Mouse (Mus musculus) MEL (cell line): ENCODE results near the gene Hps6. TPM values are rescaled to one million over a fixed set of nuclear protein-coding genes. Genes with fewer than 3 reads are reported as not detected.

Experiments used
- DNase-seq: peaks from one replicate; pipeline ENCODE4 v3.0.0; 2011; ENCODE audit warnings: low read depth, low spot score
- H3K27ac ChIP-seq: 2 replicates; pipeline ENCODE4 v1.5.1; 2012; ENCODE audit warnings: low read depth, mild to moderate bottlenecking, control low read depth, low read length, moderate library complexity; ENCODE audit not compliant: control insufficient read depth
- H3K27me3 ChIP-seq, 2 experiments: fragments of 150-350 bp in 1 of 2; sonication (generic) in 1 of 2; 2 replicates each; pipeline ENCODE4 v1.6.1; 2012; ENCODE audit warnings: low read length in 2 of 2, mild to moderate bottlenecking in 2 of 2, improper control_type of control experiment in 1 of 2, moderate library complexity in 1 of 2; ENCODE audit not compliant: insufficient read depth in 2 of 2, control insufficient read depth in 1 of 2
- H3K36me3 ChIP-seq, 2 experiments: 2 replicates each; pipeline ENCODE4 v1.6.1; 2012 to 2014; ENCODE audit warnings: low read length in 2 of 2, improper control_type of control experiment in 1 of 2, inconsistent platforms in 1 of 2, mild to moderate bottlenecking in 1 of 2; ENCODE audit not compliant: insufficient read depth in 2 of 2, control insufficient read depth in 1 of 2
- H3K4me1 ChIP-seq, 2 experiments: fragments of 150-350 bp in 1 of 2; sonication (generic) in 1 of 2; 2 replicates each; pipeline ENCODE4 v1.6.1; 2012; ENCODE audit warnings: low read length in 2 of 2, improper control_type of control experiment in 1 of 2, mild to moderate bottlenecking in 1 of 2; ENCODE audit not compliant: insufficient read depth in 2 of 2, control insufficient read depth in 1 of 2
- H3K4me3 ChIP-seq, 2 experiments: fragments of 150-350 bp in 1 of 2; sonication (generic) in 1 of 2; 2 replicates each; pipeline ENCODE4 v1.5.1; 2012; ENCODE audit warnings: low read depth in 2 of 2, low read length in 2 of 2, mild to moderate bottlenecking in 2 of 2, moderate library complexity in 2 of 2, control low read depth in 1 of 2, improper control_type of control experiment in 1 of 2; ENCODE audit not compliant: control insufficient read depth in 1 of 2, insufficient read depth in 1 of 2
- H3K79me2 ChIP-seq: 2 replicates; pipeline ENCODE4 v1.6.1; 2012; ENCODE audit warnings: mild to moderate bottlenecking, low read length, moderate library complexity; ENCODE audit not compliant: control insufficient read depth, poor library complexity, insufficient read depth
- H3K9ac ChIP-seq: 2 replicates; pipeline ENCODE4 v1.6.1; 2012; ENCODE audit warnings: low read depth, mild to moderate bottlenecking, control low read depth, low read length, moderate library complexity; ENCODE audit not compliant: control insufficient read depth, poor library complexity, severe bottlenecking
- H3K9me3 ChIP-seq: fragments of 150-350 bp; sonication (generic); replicated peaks from 2 replicates; pipeline ENCODE4 v1.6.1; 2012; ENCODE audit warnings: mild to moderate bottlenecking, low read length, improper control_type of control experiment, moderate library complexity; ENCODE audit not compliant: insufficient read depth
- BHLHE40 ChIP-seq: IDR thresholded peaks from 2 replicates; pipeline ENCODE4 v1.6.1; 2012; ENCODE audit warnings: low read depth, mild to moderate bottlenecking, inconsistent platforms, low read length, improper control_type of control experiment, borderline replicate concordance
- CTCF ChIP-seq, 3 experiments: IDR thresholded peaks in 2 of 3; conservative IDR thresholded peaks in 1 of 3; 2 replicates each; pipeline ENCODE4 v1.5.1; 2011 to 2012; ENCODE audit warnings: low read length in 3 of 3, low read depth in 2 of 3, mild to moderate bottlenecking in 2 of 3, improper control_type of control experiment in 1 of 3, inconsistent platforms in 1 of 3, mixed read lengths in 1 of 3, moderate library complexity in 1 of 3; ENCODE audit not compliant: control insufficient read depth in 1 of 3, insufficient read depth in 1 of 3, poor library complexity in 1 of 3, severe bottlenecking in 1 of 3
- E2F4 ChIP-seq: IDR thresholded peaks from 2 replicates; pipeline ENCODE4 v1.6.1; 2011; ENCODE audit warnings: low read depth, low read length, improper control_type of control experiment, borderline replicate concordance
- ELF1 ChIP-seq: IDR thresholded peaks from 2 replicates; pipeline ENCODE4 v1.6.1; 2014; ENCODE audit warnings: low read depth, mild to moderate bottlenecking, inconsistent platforms, low read length, improper control_type of control experiment, moderate library complexity
- EP300 ChIP-seq, 2 experiments: IDR thresholded peaks; 2 replicates each; pipeline ENCODE4 v1.6.1; 2011; ENCODE audit warnings: improper control_type of control experiment in 2 of 2, low read length in 2 of 2, low read depth in 1 of 2, mild to moderate bottlenecking in 1 of 2
- HCFC1 ChIP-seq: IDR thresholded peaks from 2 replicates; pipeline ENCODE4 v1.6.1; 2012; ENCODE audit warnings: low read depth, mild to moderate bottlenecking, inconsistent platforms, low read length, improper control_type of control experiment, moderate library complexity
- MAFK ChIP-seq: IDR thresholded peaks from 2 replicates; pipeline ENCODE4 v1.6.1; 2011; ENCODE audit warnings: low read depth, mild to moderate bottlenecking, low read length, improper control_type of control experiment, borderline replicate concordance
- MAX ChIP-seq: IDR thresholded peaks from 2 replicates; pipeline ENCODE4 v1.6.1; 2011; ENCODE audit warnings: low read length, improper control_type of control experiment
- MAZ ChIP-seq: IDR thresholded peaks from 2 replicates; pipeline ENCODE4 v1.6.1; 2012; ENCODE audit warnings: low read depth, mild to moderate bottlenecking, inconsistent platforms, low read length, improper control_type of control experiment
- NELFE ChIP-seq: IDR thresholded peaks from 2 replicates; pipeline ENCODE4 v1.6.1; 2011; ENCODE audit warnings: low read depth, low read length, improper control_type of control experiment
- NRF1 ChIP-seq: IDR thresholded peaks from 2 replicates; pipeline ENCODE4 v1.6.1; 2014; ENCODE audit warnings: low read depth, mild to moderate bottlenecking, inconsistent platforms, low read length, improper control_type of control experiment, moderate library complexity; ENCODE audit not compliant: poor library complexity, insufficient read depth, severe bottlenecking
- POLR2A ChIP-seq, 2 experiments: IDR thresholded peaks; 2 replicates each; pipeline ENCODE4 v1.6.1; 2011 to 2012; ENCODE audit warnings: low read length in 2 of 2, mild to moderate bottlenecking in 2 of 2, control low read depth in 1 of 2, improper control_type of control experiment in 1 of 2, low read depth in 1 of 2, moderate library complexity in 1 of 2; ENCODE audit not compliant: control insufficient read depth in 1 of 2, insufficient read depth in 1 of 2, poor library complexity in 1 of 2
- POLR2AphosphoS2 ChIP-seq: IDR thresholded peaks from 2 replicates; pipeline ENCODE4 v1.6.1; 2011; ENCODE audit warnings: low read length, improper control_type of control experiment
- SIN3A ChIP-seq: IDR thresholded peaks from 2 replicates; pipeline ENCODE4 v1.6.1; 2012; ENCODE audit warnings: low read length, improper control_type of control experiment, inconsistent platforms
- TBP ChIP-seq: IDR thresholded peaks from 2 replicates; pipeline ENCODE4 v1.8.0; 2011; ENCODE audit warnings: low read depth, low read length, improper control_type of control experiment
- TCF12 ChIP-seq: IDR thresholded peaks from 2 replicates; pipeline ENCODE4 v1.6.1; 2014; ENCODE audit warnings: low read depth, mild to moderate bottlenecking, inconsistent platforms, low read length, improper control_type of control experiment, moderate library complexity
- USF1 ChIP-seq: IDR thresholded peaks from 2 replicates; pipeline ENCODE4 v1.6.1; 2014; ENCODE audit warnings: low read depth, mild to moderate bottlenecking, inconsistent platforms, low read length, improper control_type of control experiment, moderate library complexity
- USF2 ChIP-seq, 2 experiments: IDR thresholded peaks; 2 replicates each; pipeline ENCODE4 v1.6.1; 2011 to 2012; ENCODE audit warnings: improper control_type of control experiment in 2 of 2, low read length in 2 of 2, borderline replicate concordance in 1 of 2, inconsistent platforms in 1 of 2, low read depth in 1 of 2, mild to moderate bottlenecking in 1 of 2; ENCODE audit not compliant: insufficient read depth in 1 of 2
- ZC3H11A ChIP-seq: IDR thresholded peaks from 2 replicates; pipeline ENCODE4 v1.6.1; 2012; ENCODE audit warnings: low read depth, mild to moderate bottlenecking, inconsistent platforms, low read length, improper control_type of control experiment
- ZNF384 ChIP-seq: IDR thresholded peaks from 2 replicates; pipeline ENCODE4 v1.6.1; 2012; ENCODE audit warnings: low read depth, mild to moderate bottlenecking, inconsistent platforms, low read length, improper control_type of control experiment
- polyA plus RNA-seq, 2 experiments: library from polyadenylated mRNA; stranded (reverse) in 1 of 2; unstranded in 1 of 2; fragments of >175 nt in 1 of 2; fragments of >200 nt in 1 of 2; gene quantifications; 2 replicates each; pipeline versions ENCODE4 v1.2.1 to v1.2.4; 2012; ENCODE audit warnings: low replicate concordance in 2 of 2, low read depth in 1 of 2; ENCODE audit not compliant: insufficient read length in 2 of 2, insufficient read depth in 1 of 2, missing spikeins in 1 of 2
- total RNA-seq: library from RNA; depleted of rRNA; stranded (reverse); fragments of 300-350 nt; gene quantifications from 2 replicates; pipeline ENCODE4 v1.2.3, GENCODE M21; 2012

Gene Hps6
- total and polyA plus RNA-seq, 3 experiments, result 11.5 to 13.2 TPM; not detected in 1

- Histone ChIP-seq H3K9me3 (no peaks in the 10 kb centered on the region), H3K4me1 (peaks cover 25 to 43% of the 10 kb centered on the region in 2 experiments), H3K79me2 (peaks cover 64% of the 10 kb centered on the region), H3K27me3 (no peaks in the 10 kb centered on the region), H3K27ac (peak overlapping the region; percentile 81), H3K36me3 (peaks cover 0 to 34% of the 10 kb centered on the region in 2 experiments; a peak in 2 of 4 replicates), H3K9ac (peak overlapping the region; percentile 62), H3K4me3 (peak overlapping the region; percentile 15 to 18; a peak in 3 of 4 replicates)
- TF ChIP-seq NELFE (no peak), MAFK (no peak), NRF1 (no peak), ZC3H11A (no peak), POLR2A (IDR thresholded peaks at IDR 0.05; ENCODE audit: control insufficient read depth in 1 of 2, insufficient read depth in 1 of 2, low read depth in 1 of 2, low read length in 2 of 2, poor library complexity in 1 of 2) (0 out of 4 replicates have a peak, but pooled peaks of 1 of the 2 experiments have one; percentile 25), USF2 (IDR thresholded peaks at IDR 0.05; ENCODE audit: borderline replicate concordance in 1 of 2, insufficient read depth in 1 of 2, low read depth in 1 of 2, low read length in 2 of 2) (peak in 1 of 2 experiments; percentile 51; a peak in 2 of 4 replicates), MAX (0 out of 2 replicates have a peak, but pooled peaks have one; percentile 18), CTCF (IDR thresholded peaks at IDR 0.05 in 2 of 3, conservative IDR thresholded peaks at IDR 0.05 in 1 of 3; ENCODE audit: control insufficient read depth in 1 of 3, insufficient read depth in 1 of 3, low read depth in 2 of 3, low read length in 3 of 3, poor library complexity in 1 of 3, severe bottlenecking in 1 of 3) (no peak), ZNF384 (no peak), BHLHE40 (peak; percentile 78; the same call in 1 of the 2 replicates), ELF1 (no peak), E2F4 (no peak), USF1 (peak; percentile 88)
- no peak for DNase-seq
Observed at GRCm38 (mm10) chr19:46043380-46043779, 40.1 kb downstream of the Hps6 start.

GRCm38 (mm10) chr19:46044271-46044992 is 41.1 kb downstream of the Hps6 start, which contains the start of gene Pprc1:
TSS of gene Pprc1 (plus strand) at chr19:46044886.
- no peak for TF ChIP-seq HCFC1
- no peak for TF ChIP-seq POLR2AphosphoS2
- no peak for TF ChIP-seq TCF12
- TF ChIP-seq TBP, result peak; percentile 49; the same call in 1 of the 2 replicates
- peak; percentile 91; the same call in 1 of the 2 replicates for TF ChIP-seq MAZ
- no peak for TF ChIP-seq NRF1
- no peak for TF ChIP-seq BHLHE40
- no peak for TF ChIP-seq EP300 (IDR thresholded peaks at IDR 0.05; ENCODE audit: low read depth in 1 of 2, low read length in 2 of 2)
- TF ChIP-seq SIN3A, result no peak; the same call in none of the 2 replicates
- H3K4me1 ChIP-seq, result peaks cover 25 to 43% of the 10 kb centered on the region in 2 experiments

More at GRCm38 (mm10) chr19:46044271-46044992, 41.1 kb downstream of the Hps6 start, which contains the start of gene Pprc1:
- Histone ChIP-seq H3K9ac (peak within 1 kb of the TSS; percentile 89), H3K27me3 (no peaks in the 10 kb centered on the region), H3K79me2 (peaks cover 54% of the 10 kb centered on the region), H3K9me3 (no peaks in the 10 kb centered on the region), H3K36me3 (peaks cover 0 to 34% of the 10 kb centered on the region in 2 experiments; a peak in 2 of 4 replicates), H3K4me3 (peak within 1 kb of the TSS; percentile 76 to 95), H3K27ac (peak within 1 kb of the TSS; percentile 61)
- peak; percentile 87 for DNase-seq
